Mouse (Mus musculus) macrophage (primary cell): ENCODE data around the gene Usp3. TPM values are rescaled to one million over a fixed set of nuclear protein-coding genes. Genes with fewer than 3 reads are reported as not detected.

Experiments
- H3K27ac ChIP-seq: fragments of 350-480 bp; formaldehyde crosslinking; 2 replicates; pipeline ENCODE4 v1.9.0; 2021
- H3K36me3 ChIP-seq: fragments of 350-480 bp; formaldehyde crosslinking; 2 replicates; pipeline ENCODE4 v1.9.0; 2021; ENCODE audit errors: inconsistent target
- H3K4me3 ChIP-seq: fragments of 350-480 bp; formaldehyde crosslinking; 2 replicates; pipeline ENCODE4 v1.9.0; 2021; ENCODE audit errors: inconsistent target
- H3K79me2 ChIP-seq: fragments of 350-480 bp; formaldehyde crosslinking; 2 replicates; pipeline ENCODE4 v1.9.0; 2021; ENCODE audit errors: inconsistent target
- WGBS: methylation state at CpG from one replicate; pipeline ENCODE4 v1.1.7; 2026; ENCODE audit warnings: inconsistent platforms; ENCODE audit not compliant: missing documents; 5-methylcytosine and 5-hydroxymethylcytosine counted together
- polyA plus RNA-seq: library from polyadenylated mRNA; stranded (reverse); fragments of 250-400 nt; gene quantifications from 3 replicates; pipeline ENCODE4 v1.2.4, GENCODE M21; 2018; ENCODE audit warnings: inconsistent platforms

The Usp3 gene
- polyA plus RNA-seq, 1 experiment from 2014 or later, result 26.5 TPM

- Histone ChIP-seq H3K36me3 (no peaks in the 10 kb centered on the region), H3K4me3 (no peak overlapping the region), H3K79me2 (peaks cover 100% of the 10 kb centered on the region), H3K27ac (no peak overlapping the region)
- WGBS, result 68% methylated on average over 4 of the region's 4 CpGs
These were observed 20.8 kb downstream of the Usp3 start for GRCm38 (mm10) chr9:66571986-66572700.

- 53% methylated on average over 1 of the region's 1 CpGs for WGBS
These were observed 30.7 kb downstream of the Usp3 start for GRCm38 (mm10) chr9:66562215-66562614.

GRCm38 (mm10) chr9:66561496-66561895, 31.4 kb downstream of the Usp3 start:
- WGBS, result 100% methylated on average over 2 of the region's 2 CpGs
- no peak overlapping the region for H3K4me3 ChIP-seq
- H3K27ac ChIP-seq, result no peak overlapping the region
- H3K36me3 ChIP-seq, result no peaks in the 10 kb centered on the region
- H3K79me2 ChIP-seq, result peaks cover 54% of the 10 kb centered on the region; the same call in 1 of the 2 replicates

More at GRCm38 (mm10) chr9:66562215-66562614, 30.7 kb downstream of the Usp3 start:
- Histone ChIP-seq H3K36me3 (no peaks in the 10 kb centered on the region), H3K4me3 (no peak overlapping the region), H3K79me2 (peaks cover 61% of the 10 kb centered on the region; the same call in 1 of the 2 replicates), H3K27ac (no peak overlapping the region)

GRCm38 (mm10) chr9:66560728-66561127, 32.2 kb downstream of the Usp3 start:
- Histone ChIP-seq H3K4me3 (no peak overlapping the region), H3K36me3 (no peaks in the 10 kb centered on the region), H3K79me2 (peaks cover 46% of the 10 kb centered on the region; the same call in 1 of the 2 replicates), H3K27ac (no peak overlapping the region)
- WGBS, result 100% methylated on average over 1 of the region's 1 CpGs

GRCm38 (mm10) chr9:66560295-66560694, 32.6 kb downstream of the Usp3 start:
- Histone ChIP-seq H3K36me3 (no peaks in the 10 kb centered on the region), H3K4me3 (no peak overlapping the region), H3K27ac (no peak overlapping the region), H3K79me2 (peaks cover 42% of the 10 kb centered on the region; the same call in 1 of the 2 replicates)
- WGBS, result 0% methylated on average over 2 of the region's 2 CpGs

- Histone ChIP-seq H3K36me3 (no peaks in the 10 kb centered on the region), H3K27ac (no peak overlapping the region), H3K4me3 (no peak overlapping the region), H3K79me2 (peaks cover 29% of the 10 kb centered on the region; the same call in 1 of the 2 replicates)
- WGBS, result no CpG with 5 or more reads among the region's 4 CpGs
These were observed 34.0 kb downstream of the Usp3 start for GRCm38 (mm10) chr9:66558971-66559370.

- no peak overlapping the region for H3K4me3 ChIP-seq
- H3K79me2 ChIP-seq, result no peaks in the 10 kb centered on the region
- no peak overlapping the region for H3K27ac ChIP-seq
- 33% methylated on average over 4 of the region's 4 CpGs for WGBS
- peaks cover 44% of the 10 kb centered on the region for H3K36me3 ChIP-seq
These were observed 50.2 kb downstream of the Usp3 start for GRCm38 (mm10) chr9:66542785-66543184.

GRCm38 (mm10) chr9:66521595-66521994, 71.3 kb downstream of the Usp3 start:
- Histone ChIP-seq H3K27ac (no peak overlapping the region), H3K36me3 (peaks cover 39% of the 10 kb centered on the region), H3K79me2 (no peaks in the 10 kb centered on the region), H3K4me3 (no peak overlapping the region)
- WGBS, result 87% methylated on average over 3 of the region's 3 CpGs

GRCm38 (mm10) chr9:66520299-66520698, 72.6 kb downstream of the Usp3 start:
- WGBS, result 92% methylated on average over 4 of the region's 4 CpGs
- H3K27ac ChIP-seq, result no peak overlapping the region
- peaks cover 43% of the 10 kb centered on the region for H3K36me3 ChIP-seq
- no peaks in the 10 kb centered on the region for H3K79me2 ChIP-seq
- H3K4me3 ChIP-seq, result no peak overlapping the region

- H3K27ac ChIP-seq, result no peak overlapping the region
- no peaks in the 10 kb centered on the region for H3K79me2 ChIP-seq
- 81% methylated on average over 4 of the region's 5 CpGs for WGBS
- no peak overlapping the region for H3K4me3 ChIP-seq
- H3K36me3 ChIP-seq, result peaks cover 37% of the 10 kb centered on the region
These were observed 74.0 kb downstream of the Usp3 start for GRCm38 (mm10) chr9:66518901-66519300.

GRCm38 (mm10) chr9:66518251-66518650, 74.7 kb downstream of the Usp3 start:
- Histone ChIP-seq H3K79me2 (no peaks in the 10 kb centered on the region), H3K36me3 (peaks cover 37% of the 10 kb centered on the region), H3K4me3 (no peak overlapping the region), H3K27ac (no peak overlapping the region)
- 97% methylated on average over 4 of the region's 5 CpGs for WGBS

GRCm38 (mm10) chr9:66517746-66518145, 75.2 kb downstream of the Usp3 start:
- Histone ChIP-seq H3K36me3 (peaks cover 34% of the 10 kb centered on the region), H3K4me3 (no peak overlapping the region), H3K79me2 (no peaks in the 10 kb centered on the region), H3K27ac (no peak overlapping the region)
- 94% methylated on average over 10 of the region's 10 CpGs for WGBS

- no peak overlapping the region for H3K27ac ChIP-seq
- no peaks in the 10 kb centered on the region for H3K79me2 ChIP-seq
- WGBS, result 78% methylated on average over 6 of the region's 6 CpGs
- H3K36me3 ChIP-seq, result peaks cover 33% of the 10 kb centered on the region
- H3K4me3 ChIP-seq, result no peak overlapping the region
These were observed 76.5 kb downstream of the Usp3 start for GRCm38 (mm10) chr9:66516296-66516940.

GRCm38 (mm10) chr9:66515680-66516210, 77.2 kb downstream of the Usp3 start:
- no peak overlapping the region for H3K27ac ChIP-seq
- H3K4me3 ChIP-seq, result no peak overlapping the region
- WGBS, result 93% methylated on average over 9 of the region's 10 CpGs
- no peaks in the 10 kb centered on the region for H3K79me2 ChIP-seq
- H3K36me3 ChIP-seq, result peaks cover 33% of the 10 kb centered on the region

GRCm38 (mm10) chr9:66515115-66515514, 77.8 kb downstream of the Usp3 start:
- Histone ChIP-seq H3K27ac (no peak overlapping the region), H3K36me3 (peaks cover 29% of the 10 kb centered on the region), H3K79me2 (no peaks in the 10 kb centered on the region), H3K4me3 (no peak overlapping the region)
- 100% methylated on average over 2 of the region's 2 CpGs for WGBS
